Mouse (Mus musculus): ENCODE measurements around the gene Rnf5. TPM values are rescaled to one million over a fixed set of nuclear protein-coding genes. Genes with fewer than 3 reads are reported as not detected.

The Rnf5 gene
- polyA plus RNA-seq, 1 experiment from 2014 or later = 240 TPM

DNA sequence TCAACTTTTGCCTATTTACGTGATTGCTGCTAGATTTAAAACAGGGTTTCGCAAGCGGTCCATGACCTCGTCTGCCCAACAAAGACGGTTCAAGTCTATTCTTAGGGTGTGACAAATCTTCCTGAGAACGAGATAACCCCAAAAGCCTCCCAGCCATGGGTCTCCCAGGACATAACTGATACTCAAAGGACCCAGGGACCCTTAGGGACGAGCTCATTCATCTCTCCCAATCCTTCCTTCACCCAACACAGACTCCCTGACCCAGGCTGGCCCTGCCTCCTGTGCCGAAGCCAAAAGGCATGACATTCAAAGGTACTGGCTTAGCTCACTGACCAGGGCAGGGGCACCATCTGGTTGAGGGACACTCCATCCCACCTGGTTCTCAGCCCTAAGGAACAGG is 47.1 kb downstream of the Rnf5 start:
- no peak overlapping the region for H3K4me2 ChIP-seq (replicated peaks)
- no peak for ATAC-seq (ENCODE audit: low FRiP score, low read depth)
- no peaks in the 10 kb centered on the region for H3K9me3 ChIP-seq
- H3K4me1 ChIP-seq = no peaks in the 10 kb centered on the region
- H3K27ac ChIP-seq (replicated peaks) = no peak overlapping the region
- H3K36me3 ChIP-seq = no peaks in the 10 kb centered on the region
- no peak overlapping the region for H3K9ac ChIP-seq (replicated peaks)
- H3K4me3 ChIP-seq = no peak overlapping the region
- 82% methylated on average over 8 of the region's 8 CpGs for WGBS
- H3K27me3 ChIP-seq = peaks cover 7% of the 10 kb centered on the region; the same call in 1 of the 2 replicates

DNA sequence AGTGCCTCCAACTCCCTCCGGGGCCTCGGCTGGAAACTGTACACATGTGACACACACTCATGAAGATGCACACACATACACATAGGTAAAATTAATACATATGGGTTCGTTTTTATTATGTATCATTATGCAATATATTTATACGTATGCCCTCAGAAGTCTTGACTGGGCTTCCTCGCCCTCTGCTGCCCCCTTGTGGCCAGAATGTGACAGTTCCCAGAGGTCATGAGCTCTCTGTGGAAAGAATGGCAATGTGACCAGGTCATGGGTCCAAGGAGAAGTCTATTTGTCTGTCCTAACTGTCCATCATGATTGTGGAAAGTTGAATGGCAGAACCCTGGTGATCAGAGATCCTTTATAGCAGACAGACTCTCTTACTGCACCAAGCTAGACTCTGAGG is 48.0 kb downstream of the Rnf5 start:
- no peak for ATAC-seq (ENCODE audit: low FRiP score, low read depth)
- peaks cover 7% of the 10 kb centered on the region; the same call in 1 of the 2 replicates for H3K27me3 ChIP-seq
- no peak overlapping the region for H3K9ac ChIP-seq (replicated peaks)
- H3K4me3 ChIP-seq = no peak overlapping the region
- 25% methylated on average over 5 of the region's 5 CpGs for WGBS
- H3K27ac ChIP-seq (replicated peaks) = no peak overlapping the region
- H3K4me2 ChIP-seq (replicated peaks) = no peak overlapping the region
- no peaks in the 10 kb centered on the region for H3K9me3 ChIP-seq
- no peaks in the 10 kb centered on the region for H3K36me3 ChIP-seq
- no peaks in the 10 kb centered on the region for H3K4me1 ChIP-seq

Other genes with a start within 250 kb of the Rnf5 start
- 0.06 TPM in 1 of 2 replicates, not detected in the other for gene Btnl2, start 248.9 kb downstream of the Rnf5 start, polyA plus RNA-seq (2016; fragmentation: Nextera tagmentation; extraction: Ambion mirVana)
- gene Btnl1, start 226.6 kb downstream of the Rnf5 start, polyA plus RNA-seq (2016; fragmentation: Nextera tagmentation; extraction: Ambion mirVana) = not detected in 2 replicates
- gene BC051142, start 204.9 kb downstream of the Rnf5 start, polyA plus RNA-seq (2016; fragmentation: Nextera tagmentation; extraction: Ambion mirVana) = 3.9 and 4.2 TPM in 2 replicates
- not detected in 2 replicates for gene Btnl4, start 126.4 kb downstream of the Rnf5 start, polyA plus RNA-seq (2016; fragmentation: Nextera tagmentation; extraction: Ambion mirVana)
- not detected in 2 replicates for gene Btnl6, start 86.3 kb downstream of the Rnf5 start, polyA plus RNA-seq (2016; fragmentation: Nextera tagmentation; extraction: Ambion mirVana)
- 11.7 and 13.6 TPM in 2 replicates for gene Notch4, start 39.4 kb downstream of the Rnf5 start, polyA plus RNA-seq (2016; fragmentation: Nextera tagmentation; extraction: Ambion mirVana)
- 2.9 and 3.3 TPM in 2 replicates for gene Gpsm3, start 13.9 kb downstream of the Rnf5 start, polyA plus RNA-seq (2016; fragmentation: Nextera tagmentation; extraction: Ambion mirVana)
- gene Pbx2, start 12.4 kb downstream of the Rnf5 start, polyA plus RNA-seq (2016; fragmentation: Nextera tagmentation; extraction: Ambion mirVana) = 20.8 and 22.5 TPM in 2 replicates
- 2.2 and 2.3 TPM in 2 replicates for gene Ager, start 5.8 kb downstream of the Rnf5 start, polyA plus RNA-seq (2016; fragmentation: Nextera tagmentation; extraction: Ambion mirVana)
- 82.8 and 86.2 TPM in 2 replicates for gene Agpat1, start 572 bp upstream of the Rnf5 start, polyA plus RNA-seq (2016; fragmentation: Nextera tagmentation; extraction: Ambion mirVana)
- 4.5 and 6.0 TPM in 2 replicates for gene Egfl8, start 12.3 kb upstream of the Rnf5 start, polyA plus RNA-seq (2016; fragmentation: Nextera tagmentation; extraction: Ambion mirVana)
- 21.3 and 23.8 TPM in 2 replicates for gene Ppt2, start 24.8 kb upstream of the Rnf5 start, polyA plus RNA-seq (2016; fragmentation: Nextera tagmentation; extraction: Ambion mirVana)
- 3.9 and 4.2 TPM in 2 replicates for gene Prrt1, start 25.8 kb upstream of the Rnf5 start, polyA plus RNA-seq (2016; fragmentation: Nextera tagmentation; extraction: Ambion mirVana)
- gene Fkbpl, start 41.1 kb upstream of the Rnf5 start, polyA plus RNA-seq (2016; fragmentation: Nextera tagmentation; extraction: Ambion mirVana) = 16.4 and 18.1 TPM in 2 replicates
- gene Atf6b, start 43.5 kb upstream of the Rnf5 start, polyA plus RNA-seq (2016; fragmentation: Nextera tagmentation; extraction: Ambion mirVana) = 116 and 121 TPM in 2 replicates
- 0.04 and 0.05 TPM in 2 replicates for gene Tnxb, start 66.8 kb upstream of the Rnf5 start, polyA plus RNA-seq (2016; fragmentation: Nextera tagmentation; extraction: Ambion mirVana)
- gene C4b, start 140.2 kb upstream of the Rnf5 start, polyA plus RNA-seq (2016; fragmentation: Nextera tagmentation; extraction: Ambion mirVana) = 0.05 and 0.11 TPM in 2 replicates
- gene Cyp21a1, start 200.9 kb upstream of the Rnf5 start, polyA plus RNA-seq (2016; fragmentation: Nextera tagmentation; extraction: Ambion mirVana) = not detected in 2 replicates
- gene Stk19, start 233.3 kb upstream of the Rnf5 start, polyA plus RNA-seq (2016; fragmentation: Nextera tagmentation; extraction: Ambion mirVana) = 26.1 and 30.8 TPM in 2 replicates
- gene Dxo, start 233.3 kb upstream of the Rnf5 start, polyA plus RNA-seq (2016; fragmentation: Nextera tagmentation; extraction: Ambion mirVana) = 72.7 and 73.4 TPM in 2 replicates
- gene Skiv2l, start 246.5 kb upstream of the Rnf5 start, polyA plus RNA-seq (2016; fragmentation: Nextera tagmentation; extraction: Ambion mirVana) = 67.4 and 71.5 TPM in 2 replicates
- 114 TPM in 2 replicates for gene Nelfe, start 246.7 kb upstream of the Rnf5 start, polyA plus RNA-seq (2016; fragmentation: Nextera tagmentation; extraction: Ambion mirVana)